Mouse (Mus musculus): ENCODE results near the gene Ndufaf8. TPM values are rescaled to one million over a fixed set of nuclear protein-coding genes. Genes with fewer than 3 reads are reported as not detected.

Gene Ndufaf8
- total RNA-seq, 2 experiments from 2014 or later: 44.2 to 44.3 TPM

GRCm38 (mm10) chr11:120129281-120129680 lies 30.6 kb downstream of the Ndufaf8 start:
- DNase-seq (ENCODE audit: low spot score in 2 of 2): no peak

DNA sequence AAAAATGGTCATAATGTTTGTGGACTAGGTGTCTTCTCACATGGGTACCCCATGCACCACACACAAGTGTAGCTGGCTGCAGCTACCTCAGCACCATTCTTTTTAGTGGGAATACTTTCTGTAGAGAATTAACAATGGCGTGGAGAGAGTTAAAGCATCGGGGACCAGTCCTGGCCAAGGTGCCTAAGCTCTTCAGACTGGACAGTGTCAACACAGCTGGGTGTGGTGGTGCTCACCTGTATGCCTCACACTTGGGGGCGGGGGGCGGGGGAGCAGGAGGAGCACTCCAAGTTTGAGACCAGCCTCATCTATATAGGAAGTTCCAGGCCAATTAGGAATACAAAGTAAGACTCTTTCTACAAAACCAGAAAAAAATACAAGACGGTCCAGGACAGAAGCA lies 35.4 kb downstream of the Ndufaf8 start:
- no peak for DNase-seq (ENCODE audit: low spot score in 2 of 2)

DNA sequence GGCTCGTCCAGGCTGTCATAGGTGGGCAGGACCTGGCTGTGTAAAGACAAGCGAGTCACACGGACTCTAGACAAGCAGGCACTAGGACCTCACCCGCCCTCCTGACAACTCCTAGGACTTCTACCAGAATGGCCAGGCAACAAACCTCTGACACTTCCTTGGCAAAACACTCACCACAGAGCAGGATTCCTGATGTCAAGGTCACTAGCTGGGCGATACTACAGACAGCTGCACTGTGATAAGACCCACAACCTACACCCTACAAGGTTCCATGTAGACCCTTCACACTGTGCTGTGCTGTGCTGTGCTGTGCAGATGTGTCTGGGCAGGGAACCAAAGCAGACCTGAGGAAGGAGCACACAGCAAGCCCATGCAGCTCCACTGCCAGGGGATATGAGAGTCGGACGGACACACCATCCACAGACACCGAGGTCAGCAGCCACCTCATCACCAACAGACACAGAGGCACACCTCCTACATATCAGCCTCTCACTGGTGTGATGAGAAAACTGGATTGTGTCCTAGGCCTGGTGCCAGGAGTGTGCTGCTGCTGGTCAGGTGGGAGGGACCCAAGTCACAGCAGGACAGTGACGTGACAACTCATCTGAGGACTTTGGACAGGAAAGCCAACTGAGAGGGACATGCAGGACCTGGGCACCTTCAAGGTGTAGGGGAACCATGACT lies 36.3 kb downstream of the Ndufaf8 start:
- no peak for DNase-seq (ENCODE audit: low spot score in 2 of 2)

DNA sequence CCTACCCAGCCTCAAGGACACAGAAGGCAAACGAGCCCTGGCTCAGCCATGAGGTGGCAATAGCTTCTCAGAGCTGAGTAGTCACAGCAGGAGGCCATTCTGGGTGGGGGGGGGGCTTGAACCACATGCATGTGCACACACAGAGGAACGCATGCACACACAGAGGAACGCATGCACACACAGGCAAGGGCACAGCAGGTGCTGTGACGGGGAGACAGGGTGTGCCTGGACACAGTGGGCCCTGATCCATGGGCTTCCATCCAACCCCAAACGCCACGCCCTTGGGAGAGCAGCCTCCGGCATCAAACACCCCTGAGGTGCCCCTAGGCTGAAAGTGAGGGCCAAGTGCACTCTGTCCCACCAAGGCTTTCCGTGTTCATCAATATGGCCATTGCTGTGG lies 37.5 kb downstream of the Ndufaf8 start:
- no peak for DNase-seq (ENCODE audit: low spot score in 2 of 2)

GRCm38 (mm10) chr11:120136796-120137624 lies 38.3 kb downstream of the Ndufaf8 start:
- no peak for DNase-seq (ENCODE audit: low spot score in 2 of 2)

DNA sequence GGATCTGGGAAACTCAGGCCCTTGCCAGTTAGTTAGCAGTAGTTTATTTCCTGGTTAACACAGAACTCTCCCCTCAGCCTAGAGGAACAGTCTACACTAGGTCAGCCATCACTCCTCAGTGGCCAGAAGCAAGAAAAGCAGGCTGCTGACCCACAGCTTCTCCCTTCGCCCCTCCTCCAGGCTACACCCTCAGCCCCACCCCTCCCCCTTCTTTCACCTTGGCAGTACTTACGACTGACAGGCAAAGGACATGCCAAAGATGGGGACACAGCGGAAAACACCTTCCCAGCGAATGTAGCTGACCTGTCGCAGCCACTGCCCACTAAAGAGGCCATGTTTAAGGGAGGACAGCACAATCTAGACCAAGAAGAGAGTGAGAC lies 38.9 kb downstream of the Ndufaf8 start:
- DNase-seq (ENCODE audit: low spot score in 2 of 2): no peak

DNA sequence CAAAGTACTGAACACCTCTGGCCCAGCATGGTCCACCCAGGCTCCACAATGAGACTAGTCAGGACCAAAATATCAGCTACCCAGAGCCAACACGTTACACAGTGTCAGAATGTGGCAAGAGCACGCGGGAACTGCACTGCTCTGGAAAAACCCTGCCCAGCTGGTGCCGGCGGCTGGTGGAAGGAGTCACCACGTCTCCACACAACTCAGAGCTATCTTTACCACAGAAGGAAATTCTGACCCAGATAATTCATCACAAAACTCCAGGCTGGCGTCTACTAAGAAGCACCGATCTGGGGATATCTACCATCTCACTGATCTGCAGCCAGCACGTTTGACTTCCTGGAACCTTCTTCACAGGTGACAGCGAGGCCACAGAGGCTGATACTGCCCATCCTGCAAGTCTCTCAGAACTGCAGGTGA lies 40.6 kb downstream of the Ndufaf8 start:
- DNase-seq (ENCODE audit: low spot score in 2 of 2): no peak

DNA sequence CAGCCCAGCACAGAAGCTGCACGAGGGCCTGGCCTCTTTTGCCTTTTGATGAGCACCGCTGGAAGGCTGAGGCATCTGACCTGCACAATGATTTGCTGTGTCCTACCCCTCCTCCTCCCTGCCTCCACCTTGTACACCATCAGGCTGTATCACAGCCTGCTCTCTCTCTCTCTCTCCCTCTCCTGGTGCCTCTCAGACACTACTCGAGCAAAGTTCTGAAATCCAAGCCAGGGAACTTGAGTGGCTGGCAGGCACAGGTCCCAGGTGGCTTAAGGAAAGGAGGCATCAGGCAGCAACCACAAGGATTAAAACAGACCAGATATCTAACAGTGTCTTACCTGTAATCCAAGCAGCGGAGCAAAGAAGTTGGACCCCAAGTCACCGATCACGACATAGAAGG lies 41.5 kb downstream of the Ndufaf8 start:
- no peak for DNase-seq (ENCODE audit: low spot score in 2 of 2)

DNA sequence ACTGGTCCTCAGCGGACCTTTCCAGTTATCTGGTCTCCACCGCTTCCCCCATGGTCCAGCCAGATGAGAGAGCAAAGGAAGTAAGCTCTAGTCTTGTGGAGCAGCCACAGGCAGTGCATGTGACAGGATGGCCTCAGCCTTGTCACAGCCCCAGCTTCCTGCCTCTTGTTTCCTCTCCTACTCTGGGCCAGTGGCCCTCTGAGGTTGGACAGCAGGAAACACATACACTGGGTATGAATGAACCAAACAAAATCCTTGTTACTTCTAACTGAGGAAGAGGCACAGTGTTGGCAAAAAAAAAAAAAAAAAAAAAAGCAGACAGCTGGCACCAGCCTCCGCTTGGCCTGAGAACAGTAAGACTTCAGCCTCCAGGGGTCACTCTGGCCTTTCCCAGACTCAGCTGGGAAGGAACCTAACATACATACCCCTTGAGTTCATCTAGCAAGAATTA lies 43.9 kb downstream of the Ndufaf8 start:
- peak in 1 of 2 experiments; percentile 40 for DNase-seq (ENCODE audit: low spot score in 2 of 2)

DNA sequence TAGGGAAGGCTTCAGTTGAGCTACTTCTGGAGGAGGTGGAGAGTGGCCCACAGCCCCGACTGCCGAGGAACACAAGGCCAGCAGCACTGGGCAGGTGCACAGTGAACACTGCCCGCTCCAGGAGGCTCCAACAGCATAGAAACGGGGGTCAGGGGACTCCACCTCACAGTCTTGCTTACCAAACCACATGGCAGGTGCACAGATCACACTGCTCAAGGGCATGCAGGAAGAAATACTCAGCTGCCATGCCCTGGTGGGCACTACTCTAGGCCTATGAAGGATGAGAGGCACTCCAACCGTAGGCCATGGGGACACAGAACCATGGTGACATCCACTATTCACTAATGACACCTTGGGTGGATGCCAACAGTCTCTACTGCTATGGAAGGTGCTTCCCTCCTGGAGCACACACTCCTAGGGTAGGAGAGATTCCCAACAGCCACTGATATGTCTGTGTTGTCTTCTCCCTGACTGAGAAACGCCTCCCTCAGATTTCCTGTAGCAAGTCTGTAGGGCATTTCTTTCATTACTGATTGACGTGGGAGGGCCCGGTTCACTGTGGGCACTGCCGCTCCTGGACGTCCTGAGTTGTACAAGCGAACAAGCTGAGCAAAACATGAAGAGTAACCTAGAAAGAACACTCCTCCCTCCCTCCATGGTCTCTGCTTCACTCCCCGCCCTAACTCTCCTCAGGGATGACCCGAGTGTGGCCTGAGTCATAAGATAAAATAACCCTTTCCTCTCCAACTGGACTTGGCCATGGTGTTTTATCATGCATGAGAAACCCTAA lies 45.2 kb downstream of the Ndufaf8 start:
- no peak for DNase-seq (ENCODE audit: low spot score in 2 of 2)

DNA sequence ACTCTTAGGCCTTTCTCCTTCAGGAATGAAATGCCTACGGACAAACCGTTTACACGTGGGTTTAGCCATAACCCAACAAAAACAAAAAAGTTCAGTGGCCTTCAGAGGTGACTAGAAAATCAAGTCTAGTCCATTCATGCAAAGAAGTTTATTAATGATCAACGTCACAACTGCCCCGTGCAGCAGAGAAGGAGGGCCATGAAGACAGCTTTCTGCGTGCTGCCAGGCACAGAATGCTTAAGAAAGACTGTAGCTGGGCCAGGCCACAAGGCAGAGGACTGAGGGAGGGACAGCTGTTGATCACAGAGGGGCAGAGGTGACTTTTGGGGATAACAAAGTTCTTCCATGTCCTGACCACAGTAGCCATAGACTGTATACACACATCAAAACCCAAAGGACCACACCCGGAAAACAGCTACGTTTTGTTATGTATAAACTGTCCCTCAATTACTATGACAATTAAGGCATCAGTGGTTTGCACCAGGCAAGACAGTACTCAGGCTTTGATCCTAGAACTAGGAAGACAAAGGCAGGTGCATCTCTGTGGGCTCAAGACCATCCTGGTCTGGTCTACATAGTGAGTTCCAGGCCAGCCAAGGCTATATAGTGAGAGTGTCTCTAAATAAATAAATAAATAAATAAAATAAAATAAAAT lies 49.6 kb downstream of the Ndufaf8 start:
- DNase-seq (ENCODE audit: low spot score in 2 of 2): no peak

DNA sequence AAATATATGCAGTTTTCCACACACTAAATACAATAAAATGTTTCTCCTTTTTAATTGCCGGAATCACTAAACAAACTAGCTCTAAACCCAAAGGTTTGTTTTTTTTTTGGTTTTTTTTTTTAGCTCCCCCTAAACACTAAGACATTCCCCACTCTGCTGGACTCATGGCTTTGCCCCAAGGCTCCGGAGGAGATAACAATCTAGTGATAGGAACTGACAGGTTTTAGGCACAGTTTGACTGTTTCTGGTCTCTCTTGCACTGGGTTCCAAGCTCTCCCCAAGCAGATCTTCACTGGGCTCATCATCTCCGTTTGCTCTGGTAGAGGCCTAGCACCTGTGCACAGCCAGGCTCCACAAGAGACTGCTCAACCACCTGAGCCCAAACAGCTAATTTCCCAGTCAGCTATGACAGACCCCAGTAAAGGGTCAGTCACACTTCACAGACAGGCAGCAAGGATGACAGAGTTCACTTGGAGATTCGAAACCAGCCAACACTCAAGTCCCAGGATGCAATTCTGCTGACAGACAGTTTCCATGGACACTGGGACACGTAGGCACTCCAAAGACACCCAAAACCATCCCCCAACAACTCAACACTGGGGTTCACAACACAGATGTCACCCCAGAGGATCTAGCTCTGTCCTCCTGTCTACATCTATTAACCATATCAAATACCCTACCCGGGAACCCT lies 50.9 kb downstream of the Ndufaf8 start:
- no peak for DNase-seq (ENCODE audit: low spot score in 2 of 2)

Small RNAs within 50 kb of the gene (microRNA-seq; reads per million reads assigned to microRNA genes)
- gene Gm25948: not detected

Other genes with a start within 250 kb of the Ndufaf8 start
- 10 to 100 TPM; 37.3 to 37.9 TPM for gene Chmp6, start 185.5 kb upstream of the Ndufaf8 start, total RNA-seq (2021)
- 1 to 10 TPM; 8.1 to 8.5 TPM for gene Baiap2, start 156.2 kb upstream of the Ndufaf8 start, total RNA-seq (2021)
- gene Aatk, start 51.8 kb upstream of the Ndufaf8 start, total RNA-seq (2021): 10 to 100 TPM; 25.9 to 29.2 TPM
- gene Cep131, start 12.1 kb upstream of the Ndufaf8 start, total RNA-seq (2021): 10 to 100 TPM; 22.5 to 24.4 TPM
- gene Tepsin, start 197 bp upstream of the Ndufaf8 start, total RNA-seq (2021): 1 to 10 TPM; 8.7 to 9.6 TPM
- 100 to 1,000 TPM in 1 of 2 experiments, 10 to 100 TPM in 1; 88.6 to 100 TPM for gene Slc38a10, start 52.4 kb downstream of the Ndufaf8 start, total RNA-seq (2021)
- gene Bahcc1, start 134.0 kb downstream of the Ndufaf8 start, total RNA-seq (2021): 10 to 100 TPM; 13.6 to 15.1 TPM
- gene Actg1, start 249.6 kb downstream of the Ndufaf8 start, total RNA-seq (2021): 100 to 1,000 TPM; 861 to 883 TPM

Data from gastrocnemius, postnatal 4 days (tissue).